Mouse (Mus musculus): Measurements from ENCODE around the gene Cep85l.

The Cep85l gene

DNA sequence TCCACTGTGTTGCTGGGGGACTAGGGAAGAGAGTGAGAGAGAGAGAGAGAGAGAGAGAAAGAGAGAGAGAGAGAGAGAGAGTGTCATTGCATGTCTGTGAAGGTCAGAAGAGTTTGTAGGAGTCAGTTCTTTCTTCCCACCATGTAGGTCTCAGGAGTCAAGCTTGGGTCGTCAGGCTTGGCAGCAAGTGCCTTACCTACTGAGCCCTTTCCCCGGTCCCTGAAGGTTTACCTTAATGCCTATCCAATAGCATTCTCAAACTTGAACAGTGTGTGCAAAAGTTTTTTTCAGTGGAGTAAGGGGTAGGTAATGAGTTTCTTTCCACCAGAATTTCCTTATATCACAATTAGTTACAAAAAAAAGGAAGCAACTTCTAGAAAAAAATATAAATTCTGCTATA is 40.7 kb downstream of the Cep85l start:
- DNase-seq = no peak

DNA sequence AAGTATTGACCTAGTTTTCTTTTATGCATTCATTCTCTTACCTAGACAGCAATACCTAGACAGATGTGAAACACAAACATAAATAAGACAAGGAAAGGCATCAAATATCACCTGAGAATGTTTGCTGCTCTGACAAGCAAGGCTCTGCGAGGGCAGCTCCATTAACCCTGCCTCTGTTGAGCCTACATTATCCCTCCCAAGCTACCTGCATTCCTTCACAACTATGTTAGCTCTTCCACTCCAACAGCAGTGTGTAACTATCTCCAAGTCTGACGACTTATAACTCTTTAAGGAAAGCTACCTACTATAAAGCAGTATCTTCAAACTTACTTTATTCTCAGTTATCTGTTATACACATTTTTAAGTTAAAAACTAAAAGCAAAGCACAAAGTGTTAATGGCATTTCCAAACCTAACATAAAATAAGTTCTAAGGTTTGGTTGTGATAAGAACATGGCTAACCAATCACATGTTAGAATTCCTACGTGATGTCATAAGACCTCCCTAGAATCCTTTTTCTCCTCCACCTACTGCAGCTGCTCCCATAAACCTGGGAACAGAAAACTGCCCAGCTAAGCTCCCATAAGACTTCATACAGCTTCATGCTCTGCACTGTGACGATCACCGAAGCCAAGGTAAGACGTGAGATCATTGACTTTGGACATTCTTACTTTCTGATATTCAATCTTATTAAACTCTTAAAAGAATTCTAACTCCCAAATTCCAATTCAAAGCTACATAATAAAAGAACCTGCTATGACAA is 42.4 kb downstream of the Cep85l start, which contains the start of gene Pln:
Gene Pln, plus strand, starts transcription at position 506 of the 762 bp plus-strand sequence.
- DNase-seq = no peak

DNA sequence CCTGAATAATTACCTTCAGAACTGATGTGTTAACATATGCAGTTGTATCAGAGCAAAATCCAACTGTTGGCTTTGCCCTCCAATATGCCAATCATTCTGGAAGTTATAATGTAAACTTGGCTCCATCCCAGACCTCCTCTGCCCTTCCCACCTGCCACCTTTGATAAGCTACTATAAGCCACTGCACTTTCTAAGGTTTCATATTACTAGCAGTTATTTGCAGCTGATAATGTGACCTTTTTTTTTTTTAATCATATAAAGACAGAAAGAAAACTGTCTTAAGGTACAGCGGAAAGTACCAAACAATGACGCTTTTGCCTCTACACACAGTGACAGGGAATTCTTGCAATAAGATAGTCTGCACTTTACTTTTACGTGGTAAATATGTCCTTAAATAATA is 43.8 kb downstream of the Cep85l start:
- DNase-seq = no peak

- DNase-seq = no peak
These were observed 44.5 kb downstream of the Cep85l start for GRCm38 (mm10) chr10:53335266-53335665.

GRCm38 (mm10) chr10:53332752-53333151 is 47.0 kb downstream of the Cep85l start:
- DNase-seq = no peak

DNA sequence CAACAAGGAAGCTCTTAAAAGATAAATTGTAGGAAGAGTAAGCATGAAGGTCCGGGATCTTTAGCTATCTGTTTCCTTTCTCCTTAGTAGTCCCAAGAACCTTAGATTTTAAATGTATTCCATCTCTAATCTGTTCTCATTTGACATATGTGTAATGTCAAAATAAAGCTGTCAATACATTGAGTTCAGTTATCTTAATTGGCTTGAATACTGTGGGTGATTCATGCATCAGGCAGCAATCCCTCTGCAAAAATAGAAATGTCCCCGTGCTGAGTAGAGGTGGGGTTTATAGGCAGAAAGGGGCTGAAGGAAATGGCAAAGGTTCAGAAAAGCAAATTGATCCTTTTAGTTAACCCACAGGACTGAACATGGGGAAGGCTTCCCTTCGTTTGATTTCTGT is 50.5 kb downstream of the Cep85l start:
- no peak for DNase-seq

GRCm38 (mm10) chr10:53326367-53326766 is 53.4 kb downstream of the Cep85l start:
- DNase-seq = no peak

- DNase-seq = no peak
These were observed 55.1 kb downstream of the Cep85l start for GRCm38 (mm10) chr10:53324663-53325062.

- DNase-seq = no peak
These were observed 56.4 kb downstream of the Cep85l start for GRCm38 (mm10) chr10:53323367-53323766.

DNA sequence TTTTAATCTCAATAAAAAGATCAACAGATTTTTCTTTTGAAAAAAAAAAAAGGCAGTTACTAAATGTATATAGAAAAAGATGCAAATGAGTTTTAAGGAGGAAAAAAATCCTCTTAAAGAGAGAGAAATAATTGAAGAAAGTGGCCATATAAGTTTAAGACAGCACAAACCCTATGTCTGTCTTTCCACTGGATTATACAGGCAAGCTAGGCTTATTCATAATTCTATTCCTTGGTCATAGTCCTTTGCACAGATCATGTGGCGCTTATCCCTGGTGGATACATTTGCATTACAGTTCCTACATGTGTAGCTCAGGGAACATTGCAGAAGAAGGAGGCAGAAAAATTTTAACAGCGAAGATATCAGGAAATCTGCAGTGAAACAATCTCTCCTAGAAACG is 73.1 kb downstream of the Cep85l start:
- DNase-seq = no peak

DNA sequence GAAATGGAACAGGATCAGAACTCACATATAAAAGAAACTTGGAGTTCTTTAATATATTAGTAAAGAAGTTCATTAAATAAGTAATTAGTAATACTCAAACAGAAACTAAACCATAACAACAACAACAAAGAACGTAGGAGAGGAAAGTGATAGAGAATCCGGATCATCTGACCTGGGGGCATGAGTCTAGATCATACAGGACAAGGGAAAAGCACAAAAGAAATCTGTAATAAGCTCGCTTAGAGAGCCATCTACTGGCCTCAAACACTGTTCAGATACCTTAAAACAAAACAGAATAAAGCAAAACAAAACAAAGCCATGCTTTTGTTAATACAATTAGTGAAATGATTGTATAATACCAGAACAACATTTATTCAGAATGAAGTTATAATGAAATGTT is 73.9 kb downstream of the Cep85l start:
- DNase-seq = no peak

GRCm38 (mm10) chr10:53285147-53285546 is 94.6 kb downstream of the Cep85l start:
- DNase-seq = no peak

DNA sequence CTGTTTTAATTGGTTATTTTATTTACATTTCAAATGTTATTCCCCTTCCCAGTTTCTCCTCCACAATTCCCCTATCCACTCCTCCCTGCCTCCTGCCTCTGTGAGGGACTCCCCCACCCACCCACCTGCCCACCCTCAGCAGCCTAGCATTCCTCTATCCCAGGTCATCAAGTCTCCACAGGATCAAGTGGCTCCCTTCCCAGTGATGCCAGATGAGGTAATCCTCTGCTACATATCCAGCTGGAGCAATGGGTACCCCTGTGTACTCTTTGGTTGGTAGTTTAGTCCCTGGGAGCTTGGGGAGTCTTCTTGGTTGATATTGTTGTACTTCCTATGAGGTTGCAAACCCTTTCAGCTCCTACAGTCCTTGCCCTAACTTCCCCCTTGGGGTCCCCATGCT is 107.5 kb downstream of the Cep85l start:
- no peak for DNase-seq

DNA sequence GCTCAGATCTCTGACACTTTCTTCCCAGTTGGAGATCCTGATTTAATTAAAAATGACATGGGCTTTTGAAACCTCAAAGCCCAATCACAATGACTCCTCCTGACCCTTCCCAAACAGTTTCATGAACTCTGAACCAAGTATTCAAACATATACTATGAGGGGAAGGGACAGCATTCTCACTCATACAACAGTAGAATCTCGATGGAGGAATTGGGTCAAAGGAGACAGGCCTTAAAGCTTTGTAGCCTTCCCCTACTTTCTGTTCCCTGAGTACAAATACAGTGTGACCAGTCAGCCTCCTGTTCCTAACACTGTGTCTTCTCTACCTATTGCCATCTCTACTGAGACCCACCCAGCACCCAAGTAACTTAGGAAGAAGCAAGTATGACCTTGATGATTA is 117.7 kb downstream of the Cep85l start:
- DNase-seq = no peak

- DNase-seq = no peak
These were observed 144.4 kb downstream of the Cep85l start for GRCm38 (mm10) chr10:53235381-53235780.

DNA sequence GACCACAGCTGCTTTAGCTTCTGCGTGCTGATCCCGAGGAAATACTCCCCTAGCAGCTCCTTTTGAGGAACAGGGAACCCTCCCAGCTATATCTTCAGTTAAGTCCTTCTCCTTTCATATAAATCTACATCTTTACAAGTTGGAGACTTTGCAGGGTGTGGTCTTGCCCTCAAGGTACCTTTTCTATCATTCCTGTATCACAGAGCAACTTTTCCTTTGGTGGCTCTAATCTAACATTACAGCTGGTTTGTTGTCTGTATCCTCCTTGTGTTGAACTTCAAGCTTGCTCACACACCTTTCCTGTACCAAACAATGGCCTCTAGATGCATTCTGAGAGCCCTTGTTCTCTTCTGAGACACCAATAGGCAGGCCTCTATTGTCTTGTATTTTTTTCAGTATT is 145.1 kb downstream of the Cep85l start:
- no peak for DNase-seq

GRCm38 (mm10) chr10:53234086-53234613 is 145.6 kb downstream of the Cep85l start:
- no peak for DNase-seq

- DNase-seq = no peak
These were observed 148.9 kb downstream of the Cep85l start for GRCm38 (mm10) chr10:53230809-53231208.

- no peak for DNase-seq
These were observed 150.6 kb downstream of the Cep85l start for GRCm38 (mm10) chr10:53229190-53229589.
